In genomic region chr8:114850014-114850870, GRCm38 (mm10) we compare ENCODE assay signal across 11 mouse cellular contexts.
A peak's percentile ranks its signal among the peaks of the same experiment; 100 is the strongest.
DNase-seq lines count a peak whose midpoint lies in the region; ATAC-seq and TF ChIP-seq lines count a peak whose summit lies in the region.
"Had no signal": no experiment of that assay in that cellular context is flagged by ENCODE, and none has a peak within 500 bp of the region (broad histone marks: within the 10 kb centered on the region; RNA-seq: fewer than 3 reads in every experiment).

No protein-coding gene starts in this region.

- no peak for TF ChIP-seq CTCF in midbrain, postnatal 0 days (IDR thresholded peaks at IDR 0.05)

- WGBS in hindbrain, embryonic 10.5 days: 32% methylated on average over 15 of the region's 15 CpGs
- WGBS in hindbrain, embryonic 16.5 days: 40% methylated on average over 13 of the region's 15 CpGs
- WGBS in midbrain, embryonic 11.5 days: 36% methylated on average over 15 of the region's 15 CpGs
- WGBS in midbrain, postnatal 0 days: 42% methylated on average over 15 of the region's 15 CpGs
- 48% methylated on average over 13 of the region's 15 CpGs for WGBS in forebrain, embryonic 15.5 days
- WGBS in intestine, embryonic 15.5 days: 48% methylated on average over 15 of the region's 15 CpGs

- no peaks in the 10 kb centered on the region for H3K9me3 ChIP-seq in hindbrain, embryonic 10.5 days
- no peaks in the 10 kb centered on the region for H3K9me3 ChIP-seq in hindbrain, embryonic 16.5 days (ENCODE audit: control insufficient read depth, low read length)
- no peaks in the 10 kb centered on the region for H3K9me3 ChIP-seq in midbrain, embryonic 11.5 days (ENCODE audit: control insufficient read depth, low read length)
- no peaks in the 10 kb centered on the region for H3K9me3 ChIP-seq in midbrain, postnatal 0 days (ENCODE audit: low read length)
- no peaks in the 10 kb centered on the region for H3K9me3 ChIP-seq in forebrain, embryonic 15.5 days
- no peaks in the 10 kb centered on the region for H3K9me3 ChIP-seq in intestine, embryonic 15.5 days
- H3K9me3 ChIP-seq: heart, embryonic 10.5 days; limb, embryonic 15.5 days had no signal

- DNase-seq in hindbrain, embryonic 10.5 days (ENCODE audit: low spot score): peak; percentile 50
- DNase-seq in midbrain, embryonic 11.5 days (ENCODE audit: low spot score, missing footprints): no peak
- no peak for DNase-seq in midbrain, postnatal 0 days (ENCODE audit: low spot score)
- peak; percentile 66 for DNase-seq in yolk sac, embryonic 10.5 days (ENCODE audit: low spot score)
- no peak for DNase-seq in lung, adult 18-20 months
- DNase-seq: right cerebral cortex, adult 18-20 months had no signal

- no peak overlapping the region for H3K4me3 ChIP-seq in hindbrain, embryonic 10.5 days
- H3K4me3 ChIP-seq in hindbrain, embryonic 16.5 days (ENCODE audit: low read length): no peak overlapping the region
- H3K4me3 ChIP-seq in midbrain, embryonic 11.5 days (ENCODE audit: low read depth, low read length): no peak overlapping the region
- no peak overlapping the region for H3K4me3 ChIP-seq in midbrain, postnatal 0 days (ENCODE audit: low read depth, low read length)
- H3K4me3 ChIP-seq in forebrain, embryonic 15.5 days: no peak overlapping the region
- no peak overlapping the region for H3K4me3 ChIP-seq in intestine, embryonic 15.5 days (replicated peaks)
- H3K4me3 ChIP-seq: heart, embryonic 10.5 days; limb, embryonic 15.5 days had no signal

- peaks cover 54% of the 10 kb centered on the region for H3K4me1 ChIP-seq in hindbrain, embryonic 10.5 days (replicated peaks)
- no peaks in the 10 kb centered on the region for H3K4me1 ChIP-seq in hindbrain, embryonic 16.5 days (ENCODE audit: control insufficient read depth, insufficient read depth, low read depth, low read length)
- H3K4me1 ChIP-seq in midbrain, embryonic 11.5 days (ENCODE audit: control insufficient read depth, insufficient read depth, low read length): peaks cover 20% of the 10 kb centered on the region
- 0 out of 2 replicates have a peak, but pooled peaks cover 3% of the 10 kb centered on the region for H3K4me1 ChIP-seq in midbrain, postnatal 0 days (ENCODE audit: insufficient read depth, low read length)
- H3K4me1 ChIP-seq in forebrain, embryonic 15.5 days: 0 out of 2 replicates have a peak, but pooled peaks cover under 1% of the 10 kb centered on the region
- H3K4me1 ChIP-seq in intestine, embryonic 15.5 days (replicated peaks): no peaks in the 10 kb centered on the region; the same call in 1 of the 2 replicates
- H3K4me1 ChIP-seq: limb, embryonic 15.5 days had no signal

- H3K36me3 ChIP-seq in hindbrain, embryonic 10.5 days: no peaks in the 10 kb centered on the region
- H3K36me3 ChIP-seq in hindbrain, embryonic 16.5 days (ENCODE audit: control insufficient read depth, insufficient read depth, low read length): no peaks in the 10 kb centered on the region
- no peaks in the 10 kb centered on the region for H3K36me3 ChIP-seq in midbrain, embryonic 11.5 days (ENCODE audit: control insufficient read depth, insufficient read depth, low read length)
- H3K36me3 ChIP-seq in midbrain, postnatal 0 days (ENCODE audit: insufficient read depth, low read length): no peaks in the 10 kb centered on the region
- no peaks in the 10 kb centered on the region for H3K36me3 ChIP-seq in forebrain, embryonic 15.5 days
- no peaks in the 10 kb centered on the region for H3K36me3 ChIP-seq in intestine, embryonic 15.5 days
- H3K36me3 ChIP-seq: heart, embryonic 10.5 days; limb, embryonic 15.5 days had no signal

- peaks cover 5% of the 10 kb centered on the region; the same call in 1 of the 2 replicates for H3K27me3 ChIP-seq in hindbrain, embryonic 10.5 days (ENCODE audit: insufficient read depth, poor library complexity, severe bottlenecking)
- H3K27me3 ChIP-seq in hindbrain, embryonic 16.5 days (replicated peaks; ENCODE audit: control insufficient read depth, insufficient read depth, low read length): no peaks in the 10 kb centered on the region
- H3K27me3 ChIP-seq in midbrain, embryonic 11.5 days (ENCODE audit: control insufficient read depth, insufficient read depth, low read length): no peaks in the 10 kb centered on the region
- no peaks in the 10 kb centered on the region for H3K27me3 ChIP-seq in midbrain, postnatal 0 days (ENCODE audit: insufficient read depth, low read length)
- H3K27me3 ChIP-seq in forebrain, embryonic 15.5 days: peaks cover 3% of the 10 kb centered on the region; the same call in 1 of the 2 replicates
- H3K27me3 ChIP-seq in intestine, embryonic 15.5 days (replicated peaks): no peaks in the 10 kb centered on the region
- H3K27me3 ChIP-seq: limb, embryonic 15.5 days had no signal

- no peak overlapping the region for H3K9ac ChIP-seq in hindbrain, embryonic 16.5 days (ENCODE audit: low read depth, low read length)
- no peak overlapping the region for H3K9ac ChIP-seq in midbrain, embryonic 11.5 days (ENCODE audit: low read length)
- H3K9ac ChIP-seq in midbrain, postnatal 0 days (replicated peaks; ENCODE audit: low read length, poor library complexity, severe bottlenecking): no peak overlapping the region
- no peak overlapping the region for H3K9ac ChIP-seq in forebrain, embryonic 15.5 days (replicated peaks)
- H3K9ac ChIP-seq in intestine, embryonic 15.5 days: no peak overlapping the region
- H3K9ac ChIP-seq: limb, embryonic 15.5 days had no signal

- no peak for ATAC-seq in hindbrain, embryonic 16.5 days
- ATAC-seq in midbrain, embryonic 11.5 days (ENCODE audit: low FRiP score): peak; percentile 63
- no peak for ATAC-seq in midbrain, postnatal 0 days (ENCODE audit: low FRiP score)
- 0 out of 2 replicates have a peak, but pooled peaks have one; percentile 41 for ATAC-seq in forebrain, embryonic 15.5 days (replicated peaks)
- ATAC-seq in intestine, embryonic 15.5 days: no peak

- H3K4me2 ChIP-seq in hindbrain, embryonic 16.5 days (ENCODE audit: low read length): no peak overlapping the region
- no peak overlapping the region for H3K4me2 ChIP-seq in midbrain, embryonic 11.5 days
- H3K4me2 ChIP-seq in midbrain, postnatal 0 days (ENCODE audit: low read depth, low read length, poor library complexity, severe bottlenecking): no peak overlapping the region
- H3K4me2 ChIP-seq in forebrain, embryonic 15.5 days (replicated peaks): no peak overlapping the region
- no peak overlapping the region for H3K4me2 ChIP-seq in intestine, embryonic 15.5 days (replicated peaks)
- H3K4me2 ChIP-seq: limb, embryonic 15.5 days had no signal

- H3K27ac ChIP-seq in hindbrain, embryonic 10.5 days: no peak overlapping the region; the same call in 1 of the 2 replicates
- H3K27ac ChIP-seq in hindbrain, embryonic 16.5 days (ENCODE audit: low read depth, low read length): no peak overlapping the region
- H3K27ac ChIP-seq in midbrain, embryonic 11.5 days (ENCODE audit: low read depth, low read length): no peak overlapping the region
- H3K27ac ChIP-seq in midbrain, postnatal 0 days (ENCODE audit: low read depth, low read length): no peak overlapping the region
- H3K27ac ChIP-seq in forebrain, embryonic 15.5 days (replicated peaks): no peak overlapping the region
- H3K27ac ChIP-seq in intestine, embryonic 15.5 days: no peak overlapping the region
- H3K27ac ChIP-seq: heart, embryonic 10.5 days; limb, embryonic 15.5 days had no signal

Comparison
In these comparisons a context has a peak if more than half of its experiments do, and no peak if none do; other contexts are left out.
1. ATAC-seq: peak in midbrain, embryonic 11.5 days (single experiment) and forebrain, embryonic 15.5 days (single experiment); none in hindbrain, embryonic 16.5 days (single experiment), midbrain, postnatal 0 days (single experiment) and intestine, embryonic 15.5 days (single experiment).
2. DNase-seq: peak in hindbrain, embryonic 10.5 days (single experiment) and yolk sac, embryonic 10.5 days (single experiment); none in midbrain, embryonic 11.5 days (single experiment), midbrain, postnatal 0 days (single experiment) and lung, adult 18-20 months (0 of 2).